Comparison of ENCODE assay signal across 14 mouse cellular contexts in genomic region chr1:88447483-88447882, GRCm38 (mm10). TPM values are rescaled to one million over a fixed set of nuclear protein-coding genes. Genes with fewer than 3 reads are reported as not detected.
DNase-seq lines count a peak whose midpoint lies in the region; ATAC-seq and TF ChIP-seq lines count a peak whose summit lies in the region.
"Had no signal": no experiment of that assay in that cellular context is flagged by ENCODE, and none has a peak within 500 bp of the region (broad histone marks: within the 10 kb centered on the region; RNA-seq: fewer than 3 reads in every experiment).

No protein-coding gene starts in this region.

- no peaks in the 10 kb centered on the region for H3K9me3 ChIP-seq in midbrain, embryonic 11.5 days (ENCODE audit: control insufficient read depth, low read length)
- no peaks in the 10 kb centered on the region for H3K9me3 ChIP-seq in midbrain, embryonic 15.5 days
- no peaks in the 10 kb centered on the region for H3K9me3 ChIP-seq in embryonic facial prominence, embryonic 10.5 days
- H3K9me3 ChIP-seq in intestine, postnatal 0 days (ENCODE audit: control insufficient read depth): no peaks in the 10 kb centered on the region
- H3K9me3 ChIP-seq: hindbrain, embryonic 13.5 days; liver, embryonic 15.5 days had no signal

- no peak for DNase-seq in midbrain, embryonic 11.5 days (ENCODE audit: low spot score, missing footprints)
- peak; percentile 39 for DNase-seq in embryonic facial prominence, embryonic 10.5 days (ENCODE audit: low spot score)
- peak; percentile 35 to 45 for DNase-seq in kidney, postnatal 36 days
- DNase-seq in frontal cortex, postnatal 36 days (ENCODE audit: low spot score in 2 of 2): no peak
- DNase-seq in heart, postnatal 25 days (ENCODE audit: low spot score): no peak
- DNase-seq: adrenal gland, postnatal 10 days; cerebellum, postnatal 14 days; gastrocnemius, postnatal 10 days had no signal

- peak; percentile 75 for ATAC-seq in midbrain, embryonic 11.5 days (ENCODE audit: low FRiP score)
- no peak for ATAC-seq in midbrain, embryonic 15.5 days (replicated peaks)
- ATAC-seq in intestine, postnatal 0 days: no peak

- TF ChIP-seq CTCF in intestine, postnatal 0 days (IDR thresholded peaks at IDR 0.05; ENCODE audit: low read depth): no peak

- H3K27me3 ChIP-seq in midbrain, embryonic 11.5 days (ENCODE audit: control insufficient read depth, insufficient read depth, low read length): no peaks in the 10 kb centered on the region
- no peaks in the 10 kb centered on the region for H3K27me3 ChIP-seq in midbrain, embryonic 15.5 days (replicated peaks)
- no peaks in the 10 kb centered on the region for H3K27me3 ChIP-seq in embryonic facial prominence, embryonic 10.5 days (replicated peaks; ENCODE audit: low read depth, poor library complexity, severe bottlenecking)
- no peaks in the 10 kb centered on the region for H3K27me3 ChIP-seq in intestine, postnatal 0 days (replicated peaks; ENCODE audit: control insufficient read depth, insufficient read depth, low read length)
- H3K27me3 ChIP-seq: hindbrain, embryonic 13.5 days; liver, embryonic 15.5 days had no signal

- no peaks in the 10 kb centered on the region for H3K36me3 ChIP-seq in midbrain, embryonic 11.5 days (ENCODE audit: control insufficient read depth, insufficient read depth, low read length)
- H3K36me3 ChIP-seq in midbrain, embryonic 15.5 days (replicated peaks): no peaks in the 10 kb centered on the region
- no peaks in the 10 kb centered on the region for H3K36me3 ChIP-seq in embryonic facial prominence, embryonic 10.5 days (replicated peaks)
- H3K36me3 ChIP-seq in intestine, postnatal 0 days (ENCODE audit: control insufficient read depth, insufficient read depth): no peaks in the 10 kb centered on the region
- H3K36me3 ChIP-seq: hindbrain, embryonic 13.5 days; liver, embryonic 15.5 days had no signal

- H3K9ac ChIP-seq in midbrain, embryonic 11.5 days (ENCODE audit: low read length): peak overlapping the region; percentile 33; the same call in 1 of the 2 replicates
- H3K9ac ChIP-seq in midbrain, embryonic 15.5 days: no peak overlapping the region
- H3K9ac ChIP-seq in intestine, postnatal 0 days (ENCODE audit: low read depth, low read length): no peak overlapping the region
- H3K9ac ChIP-seq: hindbrain, embryonic 13.5 days; liver, embryonic 15.5 days had no signal

- H3K4me1 ChIP-seq in midbrain, embryonic 11.5 days (ENCODE audit: control insufficient read depth, insufficient read depth, low read length): peaks cover 13% of the 10 kb centered on the region
- peaks cover 16% of the 10 kb centered on the region for H3K4me1 ChIP-seq in midbrain, embryonic 15.5 days
- H3K4me1 ChIP-seq in embryonic facial prominence, embryonic 10.5 days: peaks cover 17% of the 10 kb centered on the region
- no peaks in the 10 kb centered on the region for H3K4me1 ChIP-seq in intestine, postnatal 0 days (replicated peaks; ENCODE audit: control insufficient read depth, insufficient read depth, low read length)
- H3K4me1 ChIP-seq: liver, embryonic 15.5 days had no signal

- no peak overlapping the region; the same call in 1 of the 2 replicates for H3K27ac ChIP-seq in midbrain, embryonic 11.5 days (ENCODE audit: low read depth, low read length)
- no peak overlapping the region for H3K27ac ChIP-seq in midbrain, embryonic 15.5 days
- H3K27ac ChIP-seq in embryonic facial prominence, embryonic 10.5 days (replicated peaks): no peak overlapping the region; the same call in 1 of the 2 replicates
- no peak overlapping the region for H3K27ac ChIP-seq in intestine, postnatal 0 days (ENCODE audit: low read depth, low read length)
- H3K27ac ChIP-seq: hindbrain, embryonic 13.5 days; liver, embryonic 15.5 days had no signal

- peak overlapping the region; percentile 24 for H3K4me2 ChIP-seq in midbrain, embryonic 11.5 days
- H3K4me2 ChIP-seq in midbrain, embryonic 15.5 days: no peak overlapping the region
- no peak overlapping the region for H3K4me2 ChIP-seq in intestine, postnatal 0 days (replicated peaks; ENCODE audit: low read depth)
- H3K4me2 ChIP-seq: hindbrain, embryonic 13.5 days; liver, embryonic 15.5 days had no signal

- H3K4me3 ChIP-seq in midbrain, embryonic 11.5 days (ENCODE audit: low read depth, low read length): no peak overlapping the region
- no peak overlapping the region for H3K4me3 ChIP-seq in midbrain, embryonic 15.5 days
- H3K4me3 ChIP-seq in embryonic facial prominence, embryonic 10.5 days: no peak overlapping the region
- no peak overlapping the region for H3K4me3 ChIP-seq in intestine, postnatal 0 days (ENCODE audit: low read depth, low read length)
- H3K4me3 ChIP-seq: hindbrain, embryonic 13.5 days; liver, embryonic 15.5 days had no signal

- intact Hi-C loops in heart, postnatal 25 days (cut with DNase I): no loop called here

- 6% methylated on average over 6 of the region's 6 CpGs for WGBS in midbrain, embryonic 11.5 days
- 7% methylated on average over 6 of the region's 6 CpGs for WGBS in midbrain, embryonic 15.5 days
- WGBS in embryonic facial prominence, embryonic 10.5 days: 8% methylated on average over 6 of the region's 6 CpGs
- WGBS in intestine, postnatal 0 days: 31% methylated on average over 6 of the region's 6 CpGs

RNA-seq across cellular contexts. Expression of gene Spp2, which starts 40.7 kb away (rescaled TPM):
- not detected in 2 replicates for polyA plus RNA-seq in midbrain, embryonic 11.5 days (2014; fragmentation: Nextera tagmentation; extraction: Ambion mirVana)
- polyA plus RNA-seq in midbrain, embryonic 15.5 days (2015; fragmentation: Nextera tagmentation; extraction: Ambion mirVana): 0.69 and 0.77 TPM in 2 replicates
- polyA plus RNA-seq in embryonic facial prominence, embryonic 10.5 days (2016; fragmentation: Nextera tagmentation; extraction: Ambion mirVana): 0.30 and 0.37 TPM in 2 replicates
- not detected for total RNA-seq in heart, postnatal 25 days (2021)
- polyA plus RNA-seq in intestine, postnatal 0 days (2015; fragmentation: Nextera tagmentation; extraction: Ambion mirVana): 121 and 131 TPM in 2 replicates
- total RNA-seq: neutrophil, adult 5-6 weeks had no signal
- polyA plus RNA-seq: hindbrain, embryonic 13.5 days; urinary bladder, adult 2 months had no signal

Comparison
In these comparisons a context has a peak if more than half of its experiments do, and no peak if none do; other contexts are left out.
1. DNase-seq: peak in embryonic facial prominence, embryonic 10.5 days (single experiment) and kidney, postnatal 36 days (2 of 2); none in midbrain, embryonic 11.5 days (single experiment), frontal cortex, postnatal 36 days (0 of 2) and heart, postnatal 25 days (single experiment).
2. RNA of gene Spp2, which starts 40.7 kb away (polyA plus RNA-seq): 121 to 131 TPM in intestine, postnatal 0 days; 0.69 to 0.77 TPM in midbrain, embryonic 15.5 days, 0.30 to 0.37 TPM in embryonic facial prominence, embryonic 10.5 days and not detected in midbrain, embryonic 11.5 days; every median in the first group is over 10 times any median in the second.